9 mouse cellular contexts compared by ENCODE assay signal in genomic region chr2:167789471-167789923, GRCm38 (mm10).
DNase-seq lines count a peak whose midpoint lies in the region; ATAC-seq and TF ChIP-seq lines count a peak whose summit lies in the region.
"Had no signal": no experiment of that assay in that cellular context is flagged by ENCODE, and none has a peak within 500 bp of the region (broad histone marks: within the 10 kb centered on the region; RNA-seq: fewer than 3 reads in every experiment).

No protein-coding gene starts in this region.

- H3K9ac ChIP-seq in lung, postnatal 0 days (replicated peaks; ENCODE audit: low read depth): no peak overlapping the region; the same call in 1 of the 2 replicates
- no peak overlapping the region for H3K9ac ChIP-seq in forebrain, embryonic 13.5 days
- H3K9ac ChIP-seq: embryonic facial prominence, embryonic 15.5 days had no signal

- no peak for TF ChIP-seq CTCF in lung, postnatal 0 days (IDR thresholded peaks at IDR 0.05)

- no peaks in the 10 kb centered on the region for H3K27me3 ChIP-seq in embryonic facial prominence, embryonic 10.5 days (replicated peaks; ENCODE audit: low read depth, poor library complexity, severe bottlenecking)
- H3K27me3 ChIP-seq in lung, postnatal 0 days (replicated peaks; ENCODE audit: insufficient read depth, low read length): no peaks in the 10 kb centered on the region
- H3K27me3 ChIP-seq in forebrain, embryonic 13.5 days: no peaks in the 10 kb centered on the region
- H3K27me3 ChIP-seq: embryonic facial prominence, embryonic 15.5 days had no signal

- peaks cover 11% of the 10 kb centered on the region for H3K4me1 ChIP-seq in embryonic facial prominence, embryonic 10.5 days
- H3K4me1 ChIP-seq in lung, postnatal 0 days (ENCODE audit: insufficient read depth, low read depth, low read length): peaks cover 4% of the 10 kb centered on the region; the same call in 1 of the 2 replicates
- H3K4me1 ChIP-seq in forebrain, embryonic 13.5 days: no peaks in the 10 kb centered on the region

- H3K9me3 ChIP-seq in embryonic facial prominence, embryonic 10.5 days: no peaks in the 10 kb centered on the region
- no peaks in the 10 kb centered on the region for H3K9me3 ChIP-seq in lung, postnatal 0 days (ENCODE audit: low read length)
- H3K9me3 ChIP-seq in forebrain, embryonic 13.5 days (replicated peaks): no peaks in the 10 kb centered on the region
- H3K9me3 ChIP-seq: embryonic facial prominence, embryonic 15.5 days had no signal

- no peak overlapping the region for H3K4me3 ChIP-seq in embryonic facial prominence, embryonic 10.5 days
- no peak overlapping the region for H3K4me3 ChIP-seq in lung, postnatal 0 days (ENCODE audit: low read depth, low read length)
- H3K4me3 ChIP-seq in forebrain, embryonic 13.5 days: no peak overlapping the region
- H3K4me3 ChIP-seq: embryonic facial prominence, embryonic 15.5 days had no signal

- TF ChIP-seq EP300 in lung, postnatal 0 days (IDR thresholded peaks at IDR 0.05): peak; percentile 38; the same call in 1 of the 2 replicates

- WGBS in embryonic facial prominence, embryonic 10.5 days: 85% methylated on average over 11 of the region's 11 CpGs
- WGBS in lung, postnatal 0 days: 66% methylated on average over 11 of the region's 11 CpGs
- WGBS in forebrain, embryonic 13.5 days: 89% methylated on average over 11 of the region's 11 CpGs

- peak; percentile 54 for ATAC-seq in lung, postnatal 0 days
- ATAC-seq in forebrain, embryonic 13.5 days: no peak

- DNase-seq in left cerebral cortex, adult 18-20 months (ENCODE audit: low spot score in 2 of 2): peak; percentile 32 to 34
- DNase-seq in left cerebral cortex, adult 11 months (ENCODE audit: low spot score): no peak
- DNase-seq in Muller cell, postnatal 12 days (ENCODE audit: inconsistent ontology term): peak; percentile 86
- no peak for DNase-seq in embryonic facial prominence, embryonic 10.5 days (ENCODE audit: low spot score)
- peak; percentile 62 for DNase-seq in lung, postnatal 0 days (ENCODE audit: low spot score)
- DNase-seq in retina, embryonic 14.5 days (ENCODE audit: low spot score): no peak
- no peak for DNase-seq in layer of hippocampus, postnatal 36 days

- H3K27ac ChIP-seq in embryonic facial prominence, embryonic 10.5 days (replicated peaks): 0 out of 2 replicates have a peak overlapping the region, but pooled peaks have one; percentile 12
- no peak overlapping the region; the same call in 1 of the 2 replicates for H3K27ac ChIP-seq in lung, postnatal 0 days (ENCODE audit: low read length)
- H3K27ac ChIP-seq in forebrain, embryonic 13.5 days: no peak overlapping the region
- H3K27ac ChIP-seq: embryonic facial prominence, embryonic 15.5 days had no signal

- H3K36me3 ChIP-seq in embryonic facial prominence, embryonic 10.5 days (replicated peaks): no peaks in the 10 kb centered on the region
- no peaks in the 10 kb centered on the region for H3K36me3 ChIP-seq in lung, postnatal 0 days (ENCODE audit: insufficient read depth, low read length)
- no peaks in the 10 kb centered on the region for H3K36me3 ChIP-seq in forebrain, embryonic 13.5 days (ENCODE audit: poor library complexity, severe bottlenecking)
- H3K36me3 ChIP-seq: embryonic facial prominence, embryonic 15.5 days had no signal

- no peak overlapping the region for H3K4me2 ChIP-seq in lung, postnatal 0 days (replicated peaks; ENCODE audit: low read depth, low read length)
- no peak overlapping the region for H3K4me2 ChIP-seq in forebrain, embryonic 13.5 days
- H3K4me2 ChIP-seq: embryonic facial prominence, embryonic 15.5 days had no signal

Comparison
In these comparisons a context has a peak if more than half of its experiments do, and no peak if none do; other contexts are left out.
1. DNase-seq: peak in left cerebral cortex, adult 18-20 months (2 of 2), Muller cell, postnatal 12 days (single experiment) and lung, postnatal 0 days (single experiment); none in left cerebral cortex, adult 11 months (single experiment), embryonic facial prominence, embryonic 10.5 days (single experiment), retina, embryonic 14.5 days (single experiment) and layer of hippocampus, postnatal 36 days (0 of 2).